Mouse (Mus musculus): ENCODE results near the gene Crlf1.

Gene Crlf1

DNA sequence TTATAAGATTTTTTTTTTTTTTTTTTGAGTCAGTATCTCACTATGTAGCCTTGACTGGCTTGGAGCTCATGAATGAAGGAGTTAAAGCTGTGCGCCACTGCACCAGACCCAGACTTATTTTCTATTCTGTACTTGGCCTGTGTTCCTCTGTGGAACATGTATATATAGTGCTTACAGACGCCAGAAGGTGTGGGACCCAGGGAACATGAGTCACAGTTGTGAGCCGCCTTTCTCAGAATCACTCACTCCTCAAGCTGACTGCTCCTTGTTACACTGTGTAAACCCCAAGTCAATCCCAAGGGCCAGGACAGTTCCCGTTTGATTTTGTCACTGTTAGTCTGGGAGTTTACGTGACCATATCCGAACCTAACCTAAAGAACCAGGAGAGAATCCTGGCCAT lies 26.1 kb downstream of the Crlf1 start:
- DNase-seq (ENCODE audit: low read depth, low spot score): no peak

DNA sequence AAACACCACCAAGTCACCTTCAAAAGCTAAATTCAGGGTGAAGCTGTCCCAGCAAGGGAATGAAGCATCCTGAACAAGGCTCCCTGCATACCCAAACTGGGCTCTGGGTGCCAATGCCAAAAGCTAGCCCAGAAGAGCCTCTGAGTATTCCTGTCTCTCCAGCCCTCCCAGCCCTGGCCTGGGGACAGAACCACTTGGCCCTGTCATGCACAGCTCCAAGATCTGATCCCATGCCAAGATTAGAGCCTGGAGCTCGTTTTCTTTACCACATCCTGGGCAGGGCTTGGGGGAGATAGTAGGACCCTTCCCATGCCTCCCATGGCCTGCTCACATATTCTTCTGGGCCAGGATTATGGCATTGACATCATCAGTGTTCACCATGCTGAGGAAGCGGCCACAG lies 26.6 kb downstream of the Crlf1 start:
- DNase-seq (ENCODE audit: low read depth, low spot score): no peak

DNA sequence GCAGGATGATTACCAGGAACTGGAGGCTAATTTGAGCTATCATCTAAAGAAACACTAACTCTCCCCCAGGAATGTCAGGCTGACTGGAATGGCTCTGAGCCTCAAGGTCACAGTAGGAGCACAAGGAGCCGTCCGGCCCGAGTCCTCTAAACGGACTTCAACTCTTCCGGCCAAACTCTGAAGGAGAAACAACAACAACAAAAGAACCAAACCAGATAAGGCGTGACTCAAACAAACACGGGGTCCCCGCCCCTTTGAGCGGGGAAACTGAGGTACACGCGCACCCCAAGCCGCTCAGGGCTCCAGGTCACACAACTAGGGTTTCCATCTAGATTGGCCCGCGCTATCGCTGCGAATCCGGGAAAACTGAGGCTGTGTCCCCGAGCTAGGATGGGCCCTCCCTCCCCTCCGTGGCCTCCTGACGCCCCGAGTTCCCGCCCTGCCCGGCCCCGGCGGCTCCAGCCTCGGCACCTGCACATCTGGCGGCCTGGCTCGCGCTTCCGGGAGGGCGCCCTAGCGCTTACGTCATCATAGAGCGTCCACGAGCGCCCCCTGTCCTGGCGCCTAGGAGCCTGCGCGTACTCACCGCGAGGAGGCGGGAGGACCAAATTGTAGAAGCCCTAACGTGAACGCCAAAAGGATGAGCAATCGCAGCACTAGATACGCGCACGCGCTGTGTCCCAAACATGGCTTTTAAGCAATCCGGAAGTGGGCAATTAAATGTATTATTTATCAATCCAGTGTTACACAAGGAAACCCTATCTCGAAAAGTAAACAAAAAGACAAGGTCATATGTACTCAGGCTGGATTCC lies 29.8 kb downstream of the Crlf1 start:
- DNase-seq (ENCODE audit: low read depth, low spot score): peak; percentile 97

DNA sequence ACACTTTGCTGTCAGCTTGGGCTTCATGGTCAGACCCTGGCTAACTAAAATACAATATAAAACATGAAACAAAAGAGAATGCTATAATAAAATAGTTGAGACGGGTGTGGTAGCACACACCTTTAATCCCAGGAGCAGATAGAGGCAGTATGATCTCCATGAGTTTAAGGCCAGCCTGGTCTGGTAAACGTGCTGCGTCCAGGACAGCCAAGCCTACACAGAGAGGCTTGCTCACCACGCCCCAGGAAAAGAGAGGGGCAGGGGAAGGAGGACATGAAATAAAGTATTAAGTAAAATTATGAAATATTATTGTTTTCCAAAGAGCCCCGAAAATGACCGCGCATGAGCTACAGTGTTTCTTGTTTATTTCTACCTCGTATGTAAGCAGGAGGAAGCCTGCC lies 34.2 kb downstream of the Crlf1 start:
- DNase-seq (ENCODE audit: low read depth, low spot score): no peak

DNA sequence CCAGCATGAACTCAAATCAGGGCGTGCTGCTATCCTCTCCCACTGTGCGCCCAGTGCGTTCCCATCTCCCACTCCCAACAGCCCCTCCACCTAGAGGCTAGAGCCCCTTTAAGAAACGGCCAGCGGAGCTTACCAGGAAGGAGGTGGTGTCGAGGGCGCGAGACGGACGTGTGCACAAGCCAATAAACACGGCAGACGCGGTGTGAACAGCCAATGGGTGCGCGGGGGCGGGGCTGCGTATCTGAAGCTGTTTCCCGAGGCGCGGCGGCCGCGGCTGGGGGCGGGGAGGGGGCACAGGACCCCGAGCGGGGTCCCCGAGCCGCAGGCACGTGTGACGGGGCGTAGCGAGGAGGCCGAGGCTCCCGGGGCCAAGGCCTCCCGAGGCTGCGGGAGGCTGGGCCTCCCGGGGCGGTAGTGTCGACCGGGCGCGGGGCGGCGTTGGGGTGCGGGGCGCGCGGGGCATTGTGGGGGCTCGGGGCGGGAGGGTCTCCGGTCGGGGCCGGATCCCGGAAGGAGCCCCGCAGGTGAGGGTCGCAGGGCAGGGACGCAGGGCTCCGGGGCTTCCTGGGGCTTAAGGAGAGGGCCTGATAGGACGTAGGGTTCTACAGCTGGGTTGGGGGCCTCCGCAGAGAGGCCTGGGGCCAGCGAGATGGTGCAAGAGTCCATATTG lies 34.7 kb downstream of the Crlf1 start, which contains the start of the genes Fkbp8 and Kxd1:
Fkbp8 (plus strand) TSS at position 213 of the 670 bp plus-strand sequence.
Kxd1 (minus strand) TSS at position 445 of the 670 bp plus-strand sequence.
- peak; percentile 94 for DNase-seq (ENCODE audit: low read depth, low spot score)

DNA sequence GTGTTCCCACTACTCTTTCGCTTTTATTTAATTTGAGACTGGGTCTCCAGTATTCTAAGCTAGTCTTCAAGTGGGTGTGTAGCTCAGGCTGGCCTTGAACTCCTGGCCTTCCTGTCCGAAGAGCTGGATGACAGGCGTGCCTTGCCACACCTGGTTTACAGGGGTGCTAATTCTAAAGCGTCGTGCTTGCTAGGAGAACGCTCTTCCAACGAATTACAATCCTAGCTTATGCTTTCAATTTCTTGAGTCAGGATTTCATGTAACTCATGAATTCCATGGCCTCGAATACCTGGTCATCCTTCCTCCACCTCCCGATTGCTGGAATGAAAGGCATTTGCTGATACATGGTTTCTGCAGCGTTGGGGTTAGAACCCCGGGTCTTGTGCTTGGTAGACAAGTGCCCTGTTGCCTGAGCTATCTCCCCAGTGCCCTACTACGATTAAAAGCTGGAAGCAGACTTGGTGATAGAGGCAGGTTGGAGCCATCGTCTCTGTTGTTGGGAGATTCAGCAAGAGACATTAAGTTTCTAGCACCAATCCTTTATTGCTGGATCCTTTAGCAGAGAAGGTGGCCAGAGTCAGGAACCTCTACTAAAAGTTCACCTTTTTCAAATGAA lies 35.3 kb downstream of the Crlf1 start:
- no peak for DNase-seq (ENCODE audit: low read depth, low spot score)

DNA sequence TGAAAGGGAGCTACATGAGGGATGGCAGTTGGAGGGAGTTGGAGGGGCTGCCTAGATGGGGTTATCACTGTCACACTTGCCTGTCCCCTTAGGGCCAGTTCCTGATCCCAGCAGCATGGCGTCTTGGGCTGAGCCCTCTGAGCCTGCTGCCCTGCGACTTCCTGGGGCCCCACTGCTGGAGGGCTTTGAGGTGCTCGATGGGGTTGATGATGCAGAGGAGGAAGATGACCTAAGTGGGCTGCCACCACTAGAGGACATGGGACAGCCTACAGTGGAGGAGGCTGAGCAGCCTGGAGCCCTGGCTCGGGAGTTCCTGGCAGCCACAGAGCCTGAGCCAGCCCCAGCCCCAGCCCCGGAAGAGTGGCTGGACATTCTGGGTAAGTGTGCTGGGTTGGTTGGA lies 36.3 kb downstream of the Crlf1 start:
- no peak for DNase-seq (ENCODE audit: low read depth, low spot score)

DNA sequence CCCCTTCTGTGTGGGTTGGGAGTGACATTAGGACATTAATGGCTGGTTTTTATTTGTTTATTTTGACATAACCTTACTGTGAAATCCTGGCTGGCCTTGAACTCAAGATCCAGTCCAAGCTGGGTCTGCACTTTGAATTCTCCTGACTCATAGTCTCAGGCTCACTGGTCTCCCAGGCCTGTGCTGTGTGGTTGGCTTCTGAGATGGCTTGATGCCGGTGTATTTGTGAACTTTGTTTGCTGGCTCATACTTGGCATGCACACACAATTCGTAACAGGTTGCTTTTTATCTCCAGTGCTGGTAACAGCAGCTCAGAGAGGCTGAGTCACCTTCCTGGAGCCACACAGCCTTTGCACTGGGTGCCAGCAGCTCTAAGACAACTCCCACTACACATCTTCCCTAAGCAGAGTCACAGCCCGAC lies 36.8 kb downstream of the Crlf1 start:
- DNase-seq (ENCODE audit: low read depth, low spot score): no peak

DNA sequence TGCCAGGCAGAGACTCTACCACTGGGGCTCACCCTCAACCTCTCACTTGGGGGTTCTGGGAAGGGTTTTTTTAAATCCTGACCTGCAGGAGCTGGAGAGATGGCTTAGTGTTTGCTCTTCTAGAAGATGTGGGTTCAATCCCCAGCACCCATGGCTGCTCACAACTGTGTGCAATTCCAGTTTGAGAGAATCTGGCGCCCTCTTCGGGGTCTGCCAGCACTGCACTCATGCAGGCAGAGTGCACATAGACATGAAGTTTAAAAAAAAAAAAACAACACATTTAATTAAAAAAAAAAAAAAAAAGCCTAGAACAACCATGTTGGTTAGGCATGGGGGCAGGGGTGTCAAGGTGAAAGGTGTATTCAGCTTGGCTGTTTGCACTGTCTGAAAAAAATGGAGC lies 37.4 kb downstream of the Crlf1 start:
- DNase-seq (ENCODE audit: low read depth, low spot score): no peak

DNA sequence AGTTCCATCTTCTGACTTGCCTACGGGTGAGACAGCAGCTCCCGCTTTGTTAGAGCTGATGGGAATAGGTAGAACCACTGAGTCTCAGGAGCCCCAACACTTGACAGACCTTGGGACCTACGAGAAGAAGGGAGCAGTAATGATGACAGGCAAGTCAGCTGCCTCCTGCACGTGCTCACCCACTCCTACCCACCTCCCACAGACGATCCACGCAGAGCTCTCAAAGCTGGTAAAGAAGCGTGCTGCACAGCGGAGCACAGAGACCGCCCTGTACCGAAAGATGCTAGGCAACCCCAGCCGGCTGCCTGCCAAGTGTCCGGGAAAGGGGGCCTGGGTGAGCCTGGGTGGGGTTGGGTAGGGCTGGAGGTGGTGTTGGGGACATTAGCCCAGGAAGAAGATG lies 41.3 kb downstream of the Crlf1 start:
- no peak for DNase-seq (ENCODE audit: low read depth, low spot score)

DNA sequence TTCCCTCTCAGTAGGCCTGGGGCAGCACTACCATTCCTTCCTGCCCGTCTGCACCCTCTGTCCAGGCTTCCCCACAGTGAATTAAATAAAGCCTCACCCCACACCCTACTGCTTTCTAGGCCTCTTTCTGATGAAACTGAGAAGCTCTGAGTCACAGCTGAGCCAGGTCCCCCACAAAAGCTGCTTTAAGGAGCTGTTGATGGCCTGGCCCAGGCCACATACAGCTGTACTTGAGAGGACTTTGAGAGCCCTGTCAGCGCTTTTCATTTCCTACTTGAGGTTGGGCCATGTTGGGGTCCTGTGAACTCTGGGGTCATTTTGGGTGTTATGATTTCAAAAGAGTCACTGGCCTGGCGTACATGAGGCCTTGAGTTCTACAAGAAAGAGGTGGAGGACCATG lies 42.3 kb downstream of the Crlf1 start:
- no peak for DNase-seq (ENCODE audit: low read depth, low spot score)

DNA sequence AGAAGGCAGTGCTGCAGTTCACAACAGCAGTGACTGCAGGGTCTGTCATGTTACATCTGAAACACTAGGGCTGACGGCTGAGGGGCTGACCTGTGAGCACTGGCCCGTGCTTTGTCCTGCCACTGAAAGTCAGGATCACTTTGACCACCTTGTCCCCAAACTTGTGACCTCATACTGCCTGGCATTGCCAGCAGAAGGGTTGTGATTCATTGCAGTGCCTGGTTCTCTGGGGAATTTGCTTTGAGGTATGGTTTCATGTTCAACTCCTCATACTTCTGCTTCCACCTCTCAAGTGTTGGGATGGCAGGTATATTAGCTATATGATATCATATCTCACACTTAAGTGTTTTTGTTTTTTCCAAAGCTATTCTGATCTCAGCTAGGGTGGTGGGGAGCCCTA lies 42.7 kb downstream of the Crlf1 start:
- no peak for DNase-seq (ENCODE audit: low read depth, low spot score)

DNA sequence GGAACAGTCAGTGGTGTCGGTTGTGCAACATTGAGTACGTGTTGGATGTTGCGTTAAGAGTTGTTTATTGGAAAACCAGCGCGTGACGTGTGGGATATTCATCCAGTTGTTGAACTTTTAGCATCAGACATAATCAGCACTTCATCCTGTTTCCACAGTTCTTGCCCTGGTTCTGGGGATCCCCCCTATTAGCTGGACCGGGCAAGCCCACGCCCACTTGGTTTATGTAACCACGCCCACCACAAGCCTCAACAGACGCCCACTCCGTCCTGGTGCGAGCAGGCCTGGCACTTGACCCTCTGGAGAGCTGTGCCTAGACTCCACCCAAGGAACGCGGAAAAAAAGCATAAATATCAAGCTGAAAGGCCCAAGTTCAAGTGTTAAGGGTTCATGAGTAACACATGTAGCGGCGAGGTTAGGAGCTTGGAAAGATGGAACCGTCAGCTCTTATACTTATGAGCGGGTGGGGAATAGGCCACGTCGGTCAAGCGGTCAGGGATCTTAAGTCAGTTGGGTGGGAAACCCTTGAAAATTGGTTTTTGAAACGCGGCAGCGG lies 45.1 kb downstream of the Crlf1 start:
- DNase-seq (ENCODE audit: low read depth, low spot score): peak; percentile 21

DNA sequence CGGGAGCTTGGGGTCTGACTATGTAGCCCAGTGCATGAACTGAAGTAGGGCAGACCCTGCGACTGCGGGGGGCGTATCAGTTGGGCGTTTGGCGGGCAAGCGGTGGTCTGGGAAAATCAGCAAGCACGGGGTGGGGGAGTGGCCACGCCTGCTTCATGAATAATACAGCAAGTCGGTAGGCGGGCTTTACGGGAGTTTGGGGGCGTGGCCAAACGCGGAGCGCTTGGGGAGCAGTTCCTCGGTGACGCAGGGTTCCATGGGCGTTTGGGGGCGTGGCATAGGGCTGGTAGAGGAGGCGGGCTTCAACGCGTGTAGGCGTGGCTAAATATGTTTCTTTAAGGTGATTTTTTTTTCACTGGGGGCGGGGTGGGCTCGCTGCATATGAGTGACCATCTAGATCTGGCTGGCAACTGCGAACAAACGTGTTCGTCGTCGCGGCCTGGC lies 45.7 kb downstream of the Crlf1 start:
- DNase-seq (ENCODE audit: low read depth, low spot score): peak; percentile 99

DNA sequence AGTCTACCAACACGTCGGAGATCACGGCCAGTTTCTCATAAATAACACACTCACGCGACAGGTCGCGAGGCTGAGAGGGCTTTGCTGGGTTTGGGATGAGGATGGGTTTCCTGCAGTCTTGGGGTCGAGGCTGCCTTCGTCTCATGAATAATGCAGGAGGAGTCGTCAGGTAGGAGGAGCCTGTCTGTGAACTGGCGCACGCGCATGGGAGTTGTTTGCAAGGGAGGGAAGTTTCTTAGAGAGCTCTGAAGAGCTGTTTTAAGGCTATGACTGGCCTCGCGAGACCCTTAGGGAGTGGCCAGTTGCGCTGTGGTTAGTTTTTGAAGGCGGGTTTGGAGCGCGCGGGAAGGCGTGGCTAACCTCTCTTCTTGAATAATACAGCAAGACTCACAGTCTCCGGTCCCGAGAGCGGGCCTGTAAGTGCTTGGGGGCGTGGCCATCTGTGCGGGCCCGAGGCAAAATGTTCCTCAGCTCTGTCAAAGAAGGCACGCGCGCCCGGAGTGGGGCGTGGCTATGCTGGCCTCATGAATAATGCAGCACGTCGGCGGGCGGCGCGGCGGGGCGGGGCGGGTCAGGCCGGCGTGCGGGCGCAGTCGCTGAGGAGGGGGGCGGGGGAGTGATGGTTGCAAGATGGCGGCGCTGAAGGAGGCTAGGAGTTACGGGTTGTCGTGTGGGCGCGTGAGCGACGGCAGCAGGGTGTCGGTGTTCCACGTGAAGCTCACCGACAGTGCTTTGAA lies 46.3 kb downstream of the Crlf1 start, which contains the start of gene Ell:
Ell (plus strand) TSS at position 381 of the 737 bp plus-strand sequence.
- DNase-seq (ENCODE audit: low read depth, low spot score): peak; percentile 97

DNA sequence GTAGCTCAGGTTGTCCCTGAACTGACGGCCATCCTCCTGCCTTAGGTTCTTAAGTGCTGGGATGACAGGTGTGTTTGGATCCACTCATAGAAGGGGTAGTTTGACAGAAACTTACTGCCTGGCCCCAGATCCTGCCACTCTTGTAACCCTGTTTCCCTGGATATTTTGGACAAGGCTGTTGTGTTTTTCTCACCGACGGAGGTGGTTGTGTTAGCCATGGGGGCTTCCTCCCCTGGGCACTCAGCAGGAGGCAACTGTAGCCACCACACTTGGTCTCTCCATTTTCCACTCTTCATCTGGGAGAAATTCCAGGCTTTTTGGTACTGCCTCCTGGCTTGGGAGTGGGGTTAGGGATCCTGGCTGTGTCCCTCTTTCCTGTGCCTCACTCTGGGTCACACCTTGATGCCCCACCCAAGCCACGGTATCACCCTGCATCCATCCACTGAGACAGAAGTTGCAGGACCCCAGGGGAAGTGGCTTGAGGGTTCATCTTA lies 47.1 kb downstream of the Crlf1 start:
- no peak for DNase-seq (ENCODE audit: low read depth, low spot score)

DNA sequence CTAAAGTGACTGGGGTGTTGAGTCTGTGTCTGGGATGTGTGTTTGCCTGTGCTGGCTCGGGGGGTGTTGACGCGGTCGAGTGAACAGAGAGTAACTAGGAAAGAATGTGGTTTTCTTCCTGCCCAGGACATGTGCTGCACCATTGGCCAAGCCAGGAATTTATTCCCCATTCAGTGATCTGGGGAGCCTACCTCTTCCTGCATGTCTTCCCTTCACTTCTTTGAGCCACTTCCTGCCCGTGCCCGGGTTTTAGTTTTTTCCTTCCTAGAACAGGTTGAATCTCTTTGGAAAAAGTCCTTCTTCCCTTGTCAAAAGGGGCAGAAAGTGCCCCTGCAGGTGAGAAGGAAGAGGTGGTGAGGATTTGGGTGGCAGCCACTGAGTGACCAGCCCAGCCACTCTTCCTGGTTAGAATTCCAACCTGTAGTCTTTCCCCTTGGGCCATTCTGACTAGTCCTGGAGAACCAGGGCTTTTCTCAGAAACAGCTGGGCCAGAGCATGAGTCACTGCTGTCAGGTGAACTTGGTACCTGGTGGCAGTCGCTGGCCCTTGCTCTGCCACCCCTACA lies 47.6 kb downstream of the Crlf1 start:
- DNase-seq (ENCODE audit: low read depth, low spot score): no peak

DNA sequence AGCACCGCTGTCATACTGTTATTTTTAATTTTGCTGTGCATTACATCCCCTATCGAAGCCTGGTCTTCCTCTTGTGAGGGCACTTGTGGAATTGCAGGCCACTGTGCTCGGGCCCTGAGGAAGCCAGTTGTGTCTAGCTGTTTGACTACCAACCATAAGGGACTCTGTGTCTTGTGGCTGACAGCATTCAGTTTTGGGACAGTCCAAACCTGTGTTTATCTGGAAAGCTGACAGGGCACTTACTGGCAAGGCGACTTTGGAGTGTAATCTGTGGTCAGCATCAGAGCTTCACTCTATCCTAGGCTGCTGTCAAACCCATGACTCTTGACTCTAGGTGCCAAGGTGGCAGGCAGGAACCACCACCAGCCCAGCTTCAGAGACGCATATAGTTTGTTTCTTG lies 48.1 kb downstream of the Crlf1 start:
- no peak for DNase-seq (ENCODE audit: low read depth, low spot score)

DNA sequence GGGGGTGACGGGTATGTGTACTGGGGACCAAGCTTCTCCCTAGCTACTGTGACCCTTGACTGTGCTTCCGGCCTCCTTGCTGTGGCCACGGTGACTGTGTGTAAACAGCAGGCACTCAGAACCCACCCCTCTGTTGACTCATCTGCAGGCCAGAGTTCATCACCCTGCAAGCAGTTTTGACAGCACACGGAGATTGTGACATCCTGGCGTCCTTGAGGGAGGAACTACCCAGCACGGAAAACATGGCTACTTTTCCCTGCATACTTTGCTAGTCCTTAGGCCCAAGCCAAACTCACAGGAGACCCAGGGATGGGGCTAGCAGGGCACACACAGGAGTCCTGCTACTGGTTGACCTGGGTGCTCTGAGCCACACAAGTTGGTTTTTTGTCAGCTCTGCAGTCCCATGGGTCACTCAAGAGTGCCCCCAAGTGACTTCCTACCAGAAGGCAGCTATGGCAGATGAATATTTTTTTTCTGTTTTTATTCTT lies 51.3 kb downstream of the Crlf1 start:
- DNase-seq (ENCODE audit: low read depth, low spot score): no peak

DNA sequence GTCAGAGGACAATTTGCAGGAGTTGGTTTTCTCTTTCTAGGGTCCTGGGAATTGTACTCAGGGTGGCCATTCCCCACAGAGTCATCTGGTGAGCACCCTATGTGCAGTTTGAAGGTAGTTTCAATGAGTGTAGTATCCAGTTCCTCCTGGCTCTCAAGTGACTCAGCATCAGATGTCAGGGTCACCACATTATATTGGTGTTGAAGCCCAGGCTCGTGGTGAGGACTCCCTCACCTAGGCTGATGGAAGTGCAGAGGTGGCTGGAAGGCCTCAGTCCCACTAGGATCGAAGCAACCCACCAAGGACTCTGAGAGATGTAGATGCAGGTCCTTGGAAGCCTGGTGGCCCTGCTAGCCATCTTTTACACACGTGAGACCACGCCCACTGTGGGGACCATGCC lies 53.5 kb downstream of the Crlf1 start:
- no peak for DNase-seq (ENCODE audit: low read depth, low spot score)

DNA sequence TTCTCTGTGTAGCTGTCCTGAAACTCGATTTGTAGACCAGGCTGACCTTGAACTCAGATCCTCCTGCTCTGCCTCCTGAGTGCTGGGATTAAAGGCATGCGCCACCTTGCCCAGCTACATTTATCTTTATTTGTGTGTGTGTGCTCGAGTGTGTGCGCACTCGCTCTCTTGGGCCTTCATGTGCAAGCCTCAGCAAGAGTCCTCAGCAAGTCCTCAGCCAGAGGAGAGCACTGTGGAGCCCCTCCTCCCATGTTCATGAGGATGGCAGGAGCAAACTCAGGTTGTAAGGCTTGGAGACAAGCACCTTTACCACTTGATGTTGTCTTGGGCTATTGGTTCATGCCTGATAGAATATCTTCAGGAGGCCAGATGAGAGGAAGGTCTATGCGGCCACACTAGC lies 54.8 kb downstream of the Crlf1 start:
- DNase-seq (ENCODE audit: low read depth, low spot score): no peak

Data from forelimb bud, embryonic 11.5 days (tissue).